Mouse (Mus musculus): ENCODE measurements around the gene Cnnm1. TPM values are rescaled to one million over a fixed set of nuclear protein-coding genes. Genes with fewer than 3 reads are reported as not detected.

Cnnm1 gene
- total RNA-seq, 2 experiments from 2014 or later: 0.12 to 0.17 TPM

- ATAC-seq (replicated peaks; ENCODE audit: poor library complexity): no peak
These were observed 70.4 kb downstream of the Cnnm1 start for GRCm38 (mm10) chr19:43510436-43511220.

GRCm38 (mm10) chr19:43511621-43512620, 71.7 kb downstream of the Cnnm1 start:
- peak; percentile 50 for ATAC-seq (replicated peaks; ENCODE audit: poor library complexity)

GRCm38 (mm10) chr19:43513874-43514273, 73.6 kb downstream of the Cnnm1 start:
- no peak for ATAC-seq (replicated peaks; ENCODE audit: poor library complexity)

GRCm38 (mm10) chr19:43515668-43516396, 75.6 kb downstream of the Cnnm1 start:
- no peak for ATAC-seq (replicated peaks; ENCODE audit: poor library complexity)

GRCm38 (mm10) chr19:43516397-43517035, 76.3 kb downstream of the Cnnm1 start:
- ATAC-seq (replicated peaks; ENCODE audit: poor library complexity): peak; percentile 47

GRCm38 (mm10) chr19:43517320-43517719, 77.1 kb downstream of the Cnnm1 start:
- ATAC-seq (replicated peaks; ENCODE audit: poor library complexity): no peak

GRCm38 (mm10) chr19:43517808-43518207, 77.6 kb downstream of the Cnnm1 start:
- no peak for ATAC-seq (replicated peaks; ENCODE audit: poor library complexity)

- no peak for ATAC-seq (replicated peaks; ENCODE audit: poor library complexity)
These were observed 78.0 kb downstream of the Cnnm1 start for GRCm38 (mm10) chr19:43518261-43518660.

GRCm38 (mm10) chr19:43519226-43519625, 79.0 kb downstream of the Cnnm1 start:
- ATAC-seq (replicated peaks; ENCODE audit: poor library complexity): no peak

- ATAC-seq (replicated peaks; ENCODE audit: poor library complexity): no peak
These were observed 80.2 kb downstream of the Cnnm1 start for GRCm38 (mm10) chr19:43520402-43520801.

GRCm38 (mm10) chr19:43521362-43521761, 81.1 kb downstream of the Cnnm1 start:
- ATAC-seq (replicated peaks; ENCODE audit: poor library complexity): no peak

- ATAC-seq (replicated peaks; ENCODE audit: poor library complexity): no peak
These were observed 81.8 kb downstream of the Cnnm1 start for GRCm38 (mm10) chr19:43521996-43522395.

GRCm38 (mm10) chr19:43523551-43523950, 83.3 kb downstream of the Cnnm1 start:
- no peak for ATAC-seq (replicated peaks; ENCODE audit: poor library complexity)

- ATAC-seq (replicated peaks; ENCODE audit: poor library complexity): peak; percentile 95
These were observed 84.2 kb downstream of the Cnnm1 start, which contains the start of gene Got1 for GRCm38 (mm10) chr19:43524187-43525103. TSS of gene Got1 (minus strand) at chr19:43524605.

GRCm38 (mm10) chr19:43525104-43525482, 84.9 kb downstream of the Cnnm1 start:
- no peak for ATAC-seq (replicated peaks; ENCODE audit: poor library complexity)

- no peak for ATAC-seq (replicated peaks; ENCODE audit: poor library complexity)
These were observed 85.3 kb downstream of the Cnnm1 start for GRCm38 (mm10) chr19:43525566-43525965.

- no peak for ATAC-seq (replicated peaks; ENCODE audit: poor library complexity)
These were observed 85.8 kb downstream of the Cnnm1 start for GRCm38 (mm10) chr19:43526025-43526424.

- no peak for ATAC-seq (replicated peaks; ENCODE audit: poor library complexity)
These were observed 86.9 kb downstream of the Cnnm1 start for GRCm38 (mm10) chr19:43527131-43527530.

- no peak for ATAC-seq (replicated peaks; ENCODE audit: poor library complexity)
These were observed 87.9 kb downstream of the Cnnm1 start for GRCm38 (mm10) chr19:43528056-43528587.
